Comparison of ENCODE assay signal across 22 mouse cellular contexts in genomic region chr1:20836551-20837125, GRCm38 (mm10). TPM values are rescaled to one million over a fixed set of nuclear protein-coding genes. Genes with fewer than 3 reads are reported as not detected.
A peak's percentile ranks its signal among the peaks of the same experiment; 100 is the strongest.
DNase-seq lines count a peak whose midpoint lies in the region; ATAC-seq and TF ChIP-seq lines count a peak whose summit lies in the region.
"Had no signal": no experiment of that assay in that cellular context is flagged by ENCODE, and none has a peak within 500 bp of the region (broad histone marks: within the 10 kb centered on the region; RNA-seq: fewer than 3 reads in every experiment).

No protein-coding gene starts in this region.

- WGBS in lung, embryonic 16.5 days = 54% methylated on average over 3 of the region's 3 CpGs
- 43% methylated on average over 3 of the region's 3 CpGs for WGBS in lung, postnatal 0 days
- WGBS in forebrain, embryonic 11.5 days = 89% methylated on average over 3 of the region's 3 CpGs

- no peaks in the 10 kb centered on the region for H3K36me3 ChIP-seq in lung, embryonic 16.5 days (ENCODE audit: control insufficient read depth, insufficient read depth, low read length)
- no peaks in the 10 kb centered on the region for H3K36me3 ChIP-seq in lung, postnatal 0 days (ENCODE audit: insufficient read depth, low read length)
- no peaks in the 10 kb centered on the region for H3K36me3 ChIP-seq in forebrain, embryonic 11.5 days (ENCODE audit: control insufficient read depth, insufficient read depth, low read length)
- H3K36me3 ChIP-seq: embryonic facial prominence, embryonic 12.5 days; forebrain, embryonic 12.5 days; heart, embryonic 15.5 days; hindbrain, embryonic 15.5 days had no signal

- TF ChIP-seq CTCF in lung, postnatal 0 days (IDR thresholded peaks at IDR 0.05) = no peak

- H3K27ac ChIP-seq in lung, embryonic 16.5 days (ENCODE audit: low read length) = no peak overlapping the region
- no peak overlapping the region for H3K27ac ChIP-seq in lung, postnatal 0 days (ENCODE audit: low read length)
- H3K27ac ChIP-seq in forebrain, embryonic 11.5 days (ENCODE audit: low read depth, low read length) = no peak overlapping the region
- H3K27ac ChIP-seq: embryonic facial prominence, embryonic 12.5 days; forebrain, embryonic 12.5 days; heart, adult 2 months; heart, embryonic 15.5 days; hindbrain, embryonic 15.5 days had no signal

- peak; percentile 23; the same call in 1 of the 2 replicates for ATAC-seq in lung, embryonic 16.5 days (ENCODE audit: low read depth)
- peak; percentile 69 for ATAC-seq in lung, postnatal 0 days
- ATAC-seq in forebrain, embryonic 11.5 days (replicated peaks; ENCODE audit: low FRiP score) = no peak
- ATAC-seq: forebrain, embryonic 16.5 days had no signal

- H3K27me3 ChIP-seq in lung, embryonic 16.5 days (ENCODE audit: control insufficient read depth, insufficient read depth, low read depth, low read length) = no peaks in the 10 kb centered on the region
- no peaks in the 10 kb centered on the region for H3K27me3 ChIP-seq in lung, postnatal 0 days (replicated peaks; ENCODE audit: insufficient read depth, low read length)
- no peaks in the 10 kb centered on the region for H3K27me3 ChIP-seq in forebrain, embryonic 11.5 days (ENCODE audit: control insufficient read depth, insufficient read depth, low read length)
- H3K27me3 ChIP-seq: embryonic facial prominence, embryonic 12.5 days; forebrain, embryonic 12.5 days; heart, embryonic 15.5 days; hindbrain, embryonic 15.5 days had no signal

- H3K9ac ChIP-seq in lung, embryonic 16.5 days (ENCODE audit: low read length) = no peak overlapping the region
- no peak overlapping the region for H3K9ac ChIP-seq in lung, postnatal 0 days (replicated peaks; ENCODE audit: low read depth)
- no peak overlapping the region for H3K9ac ChIP-seq in forebrain, embryonic 11.5 days (ENCODE audit: low read length)
- H3K9ac ChIP-seq: embryonic facial prominence, embryonic 12.5 days; forebrain, embryonic 12.5 days; heart, embryonic 15.5 days; hindbrain, embryonic 15.5 days had no signal

- no peak overlapping the region for H3K4me3 ChIP-seq in lung, embryonic 16.5 days (ENCODE audit: low read length)
- H3K4me3 ChIP-seq in lung, postnatal 0 days (ENCODE audit: low read depth, low read length) = no peak overlapping the region
- H3K4me3 ChIP-seq in forebrain, embryonic 11.5 days (ENCODE audit: low read depth, low read length) = no peak overlapping the region
- H3K4me3 ChIP-seq: embryonic facial prominence, embryonic 12.5 days; forebrain, embryonic 12.5 days; heart, adult 2 months; heart, embryonic 15.5 days; hindbrain, embryonic 15.5 days had no signal

- no peaks in the 10 kb centered on the region for H3K9me3 ChIP-seq in lung, embryonic 16.5 days (ENCODE audit: control insufficient read depth, low read length)
- no peaks in the 10 kb centered on the region for H3K9me3 ChIP-seq in lung, postnatal 0 days (ENCODE audit: low read length)
- no peaks in the 10 kb centered on the region for H3K9me3 ChIP-seq in forebrain, embryonic 11.5 days (ENCODE audit: control insufficient read depth, low read length)
- H3K9me3 ChIP-seq: embryonic facial prominence, embryonic 12.5 days; forebrain, embryonic 12.5 days; heart, embryonic 15.5 days; hindbrain, embryonic 15.5 days had no signal

- H3K4me2 ChIP-seq in lung, embryonic 16.5 days (ENCODE audit: low read depth, low read length) = no peak overlapping the region
- no peak overlapping the region for H3K4me2 ChIP-seq in lung, postnatal 0 days (replicated peaks; ENCODE audit: low read depth, low read length)
- H3K4me2 ChIP-seq in forebrain, embryonic 11.5 days (ENCODE audit: low read depth, low read length, severe bottlenecking) = no peak overlapping the region
- H3K4me2 ChIP-seq: embryonic facial prominence, embryonic 12.5 days; forebrain, embryonic 12.5 days; heart, embryonic 11.5 days; heart, embryonic 15.5 days; hindbrain, embryonic 15.5 days had no signal

- no peaks in the 10 kb centered on the region for H3K4me1 ChIP-seq in lung, embryonic 16.5 days (replicated peaks; ENCODE audit: control insufficient read depth, insufficient read depth, low read length)
- no peaks in the 10 kb centered on the region for H3K4me1 ChIP-seq in lung, postnatal 0 days (ENCODE audit: insufficient read depth, low read depth, low read length)
- no peaks in the 10 kb centered on the region for H3K4me1 ChIP-seq in forebrain, embryonic 11.5 days (replicated peaks; ENCODE audit: control insufficient read depth, insufficient read depth, low read length)
- H3K4me1 ChIP-seq: embryonic facial prominence, embryonic 12.5 days; forebrain, embryonic 12.5 days; heart, embryonic 15.5 days; hindbrain, embryonic 15.5 days had no signal

- TF ChIP-seq EP300 in lung, postnatal 0 days (IDR thresholded peaks at IDR 0.05) = no peak

- DNase-seq in heart, adult 11 months = peak; percentile 6
- no peak for DNase-seq in heart, postnatal 25 days (ENCODE audit: low spot score)
- DNase-seq in lung, postnatal 0 days (ENCODE audit: low spot score) = peak; percentile 55
- DNase-seq in lung, postnatal 36 days = peak; percentile 64
- DNase-seq in forebrain, embryonic 11.5 days (ENCODE audit: low spot score) = no peak
- DNase-seq: cerebellum, adult 11-12 months; cerebellum, adult 9-10 months; cerebellum, postnatal 25 days; gastrocnemius, postnatal 10 days; heart, adult 2 months; heart, postnatal 14 days had no signal

- intact Hi-C loops in heart, postnatal 25 days (cut with DNase I) = no loop called here

RNA-seq across cellular contexts. Expression of gene Mcm3, which starts 16.5 kb away (rescaled TPM):
- total RNA-seq in heart, postnatal 25 days (2021) = 1 to 10 TPM; 4.7 to 5.4 TPM
- 157 and 165 TPM in 2 replicates for polyA plus RNA-seq in lung, embryonic 16.5 days (2015; fragmentation: Nextera tagmentation; extraction: Ambion mirVana)
- 20.4 and 20.9 TPM in 2 replicates for polyA plus RNA-seq in lung, postnatal 0 days (2015; fragmentation: Nextera tagmentation; extraction: Ambion mirVana)
- 234 and 261 TPM in 2 replicates for polyA plus RNA-seq in forebrain, embryonic 11.5 days (2014; fragmentation: Nextera tagmentation; extraction: Ambion mirVana)

RNA-seq across cellular contexts. Expression of gene Il17f, which starts 46.2 kb away (rescaled TPM):
- total RNA-seq in heart, postnatal 25 days (2021) = not detected
- not detected in 2 replicates for polyA plus RNA-seq in lung, embryonic 16.5 days (2015; fragmentation: Nextera tagmentation; extraction: Ambion mirVana)
- not detected in 2 replicates for polyA plus RNA-seq in lung, postnatal 0 days (2015; fragmentation: Nextera tagmentation; extraction: Ambion mirVana)
- polyA plus RNA-seq in forebrain, embryonic 11.5 days (2014; fragmentation: Nextera tagmentation; extraction: Ambion mirVana) = 0.43 and 0.51 TPM in 2 replicates
- total RNA-seq: gastrocnemius, postnatal 4 days; heart, adult 2 months; heart, postnatal 14 days had no signal
- polyA plus RNA-seq: cortical plate, adult 2 months; forebrain, embryonic 16.5 days; frontal cortex, adult 2 months; heart, adult 2 months; heart, embryonic 11.5 days; heart, embryonic 15.5 days; hindbrain, embryonic 11.5 days; hindbrain, embryonic 15.5 days had no signal

RNA-seq across cellular contexts. Expression of gene Paqr8, which starts 53.8 kb away (rescaled TPM):
- total RNA-seq in heart, postnatal 25 days (2021) = 1 to 10 TPM; 2.0 to 2.3 TPM
- 4.4 and 5.5 TPM in 2 replicates for polyA plus RNA-seq in lung, embryonic 16.5 days (2015; fragmentation: Nextera tagmentation; extraction: Ambion mirVana)
- 4.8 and 8.3 TPM in 2 replicates for polyA plus RNA-seq in lung, postnatal 0 days (2015; fragmentation: Nextera tagmentation; extraction: Ambion mirVana)
- polyA plus RNA-seq in forebrain, embryonic 11.5 days (2014; fragmentation: Nextera tagmentation; extraction: Ambion mirVana) = 7.3 and 9.3 TPM in 2 replicates

Comparison
In these comparisons a context has a peak if more than half of its experiments do, and no peak if none do; other contexts are left out.
1. DNase-seq: peak in heart, adult 11 months (single experiment), lung, postnatal 0 days (single experiment) and lung, postnatal 36 days (single experiment); none in heart, postnatal 25 days (single experiment) and forebrain, embryonic 11.5 days (single experiment).